Mouse (Mus musculus) testis, postnatal 10 days (tissue): ENCODE data around the gene Apol7a.
"Not testable (repeated sequence)": the region's sequence is repeated elsewhere in the genome, so short reads cannot be mapped to it uniquely, and the experiment has no call there.

ENCODE experiments used
- DNase-seq: peaks from one replicate; pipeline ENCODE4 v3.0.0; 2021; ENCODE audit warnings: low spot score

The Apol7a gene

GRCm38 (mm10) chr15:77399027-77399426 is at the start of gene Apol7a:
Gene Apol7a (minus strand): TSS chr15:77399110.
- DNase-seq: not testable (repeated sequence)

DNA sequence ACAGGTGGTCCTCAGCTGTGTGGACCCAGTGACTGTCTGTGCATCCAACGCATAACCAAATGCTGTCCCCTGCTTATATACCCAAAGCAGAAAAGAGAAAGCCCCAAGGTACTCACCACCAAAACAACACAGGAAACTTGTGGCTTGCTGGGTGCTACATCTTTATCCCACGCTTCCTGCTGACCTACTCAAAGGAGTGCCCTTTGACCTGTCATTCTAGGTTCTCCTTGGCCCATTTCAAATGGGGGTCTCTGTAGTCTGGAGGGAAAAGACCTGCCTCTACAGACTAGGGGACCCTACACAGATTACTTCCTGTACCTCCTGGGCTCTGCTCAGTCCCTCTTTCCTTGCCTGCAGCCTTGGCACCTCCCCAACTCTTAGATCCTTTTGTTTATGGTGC is 48.5 kb upstream of the Apol7a start, which contains the start of gene Apol7b:
TSS of gene Apol7b (minus strand) at position 101 of the 400 bp plus-strand sequence.
- not testable (repeated sequence) for DNase-seq

GRCm38 (mm10) chr15:77445668-77446067 is 46.8 kb upstream of the Apol7a start:
- DNase-seq: not testable (repeated sequence)

GRCm38 (mm10) chr15:77444746-77445145 is 45.8 kb upstream of the Apol7a start:
- not testable (repeated sequence) for DNase-seq

DNA sequence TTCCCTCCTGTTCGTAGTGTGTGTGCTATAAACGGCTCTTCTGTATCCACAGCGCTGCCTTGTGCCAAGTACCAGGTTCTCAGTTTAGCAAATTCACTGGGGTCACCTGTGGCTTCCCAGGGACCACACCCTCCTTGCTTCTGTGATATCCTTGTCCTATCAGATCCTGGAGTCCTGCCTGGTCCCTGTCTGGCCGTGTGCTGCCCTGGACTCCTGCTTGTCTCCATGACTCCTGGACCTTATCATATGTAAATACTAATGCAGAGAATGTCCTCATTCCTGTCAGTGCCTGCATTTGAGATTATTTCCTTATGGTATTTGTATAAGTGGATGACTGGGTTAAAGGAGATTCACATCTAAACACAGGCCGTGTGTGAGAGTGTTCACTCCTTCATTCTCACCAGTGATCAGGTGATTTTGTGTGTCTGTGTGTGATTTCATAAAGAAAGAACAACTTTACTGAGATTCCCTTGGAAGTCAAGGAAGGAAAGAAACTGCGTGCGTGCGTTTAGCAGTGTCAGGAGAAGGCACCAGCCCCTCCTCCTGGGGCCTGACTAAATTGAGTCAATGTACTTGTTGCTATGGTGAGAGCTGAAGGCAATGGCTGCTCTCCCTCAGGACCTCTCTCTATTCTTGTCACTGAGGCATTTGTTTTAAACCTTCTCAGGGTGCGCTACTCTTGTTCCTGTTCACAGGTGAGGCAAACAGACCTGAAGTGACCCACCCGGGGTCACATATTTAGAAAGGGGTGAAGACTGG is 30.0 kb upstream of the Apol7a start:
- not testable (repeated sequence) for DNase-seq

DNA sequence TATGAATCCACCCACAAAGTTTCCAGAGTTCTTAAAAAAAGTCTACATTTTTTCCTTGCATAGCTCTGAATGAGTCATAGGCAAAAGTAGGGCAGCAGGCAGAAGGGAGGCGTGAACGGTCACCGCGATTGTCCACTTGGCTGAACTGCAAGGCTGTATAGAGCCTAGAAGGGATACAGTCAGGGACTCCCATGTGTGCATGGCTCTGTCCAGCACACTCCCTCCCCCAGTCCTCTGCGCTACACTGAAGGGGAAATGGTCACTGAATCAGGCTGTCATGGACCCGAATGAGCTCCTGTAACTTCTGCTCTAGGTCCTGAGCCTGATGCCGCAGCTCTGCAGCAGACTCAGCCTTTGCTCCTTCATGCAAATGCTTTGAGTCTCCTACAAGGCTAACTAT is 24.0 kb upstream of the Apol7a start:
- not testable (repeated sequence) for DNase-seq

DNA sequence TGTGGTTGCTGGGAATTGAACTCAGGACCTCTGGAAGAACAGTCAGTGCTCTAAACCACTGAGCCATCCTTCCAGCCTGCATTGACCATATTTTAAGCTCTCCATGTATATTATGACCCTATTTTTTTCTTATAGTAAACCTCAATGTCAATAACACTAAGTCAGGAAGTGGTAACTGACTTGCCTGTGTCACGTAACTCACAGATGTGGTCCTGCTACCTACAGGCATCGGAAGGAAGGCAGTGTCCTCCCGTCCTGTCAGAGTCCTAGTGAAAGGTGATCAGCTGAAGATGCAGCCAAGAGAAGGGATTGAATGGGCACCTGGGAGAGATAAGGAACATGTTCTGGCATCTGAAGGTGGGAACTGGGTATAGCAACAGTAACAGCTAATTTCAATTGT is 20.7 kb upstream of the Apol7a start:
- DNase-seq: not testable (repeated sequence)

GRCm38 (mm10) chr15:77416655-77417333 is 17.9 kb upstream of the Apol7a start:
- not testable (repeated sequence) for DNase-seq

DNA sequence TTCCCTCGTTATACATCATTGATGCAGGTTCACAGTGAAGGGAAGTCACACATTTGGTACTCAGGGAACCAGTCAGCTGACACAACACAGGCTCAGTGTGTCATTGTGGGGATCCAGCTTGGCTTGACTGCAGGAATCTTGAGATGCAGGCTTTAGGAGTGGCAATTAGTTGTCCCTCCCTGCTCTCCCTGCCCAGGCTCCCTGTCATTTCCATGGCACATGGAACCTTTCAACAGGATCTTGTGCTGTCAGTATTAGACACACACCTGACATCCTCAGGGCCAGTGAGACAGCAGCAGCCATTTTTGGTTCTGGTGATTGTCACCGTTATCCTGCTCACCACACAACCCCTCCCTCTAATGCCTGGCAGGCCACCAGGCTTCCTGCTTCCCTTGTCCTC is 16.7 kb upstream of the Apol7a start:
- not testable (repeated sequence) for DNase-seq

GRCm38 (mm10) chr15:77412695-77413094 is 13.8 kb upstream of the Apol7a start:
- DNase-seq: not testable (repeated sequence)

DNA sequence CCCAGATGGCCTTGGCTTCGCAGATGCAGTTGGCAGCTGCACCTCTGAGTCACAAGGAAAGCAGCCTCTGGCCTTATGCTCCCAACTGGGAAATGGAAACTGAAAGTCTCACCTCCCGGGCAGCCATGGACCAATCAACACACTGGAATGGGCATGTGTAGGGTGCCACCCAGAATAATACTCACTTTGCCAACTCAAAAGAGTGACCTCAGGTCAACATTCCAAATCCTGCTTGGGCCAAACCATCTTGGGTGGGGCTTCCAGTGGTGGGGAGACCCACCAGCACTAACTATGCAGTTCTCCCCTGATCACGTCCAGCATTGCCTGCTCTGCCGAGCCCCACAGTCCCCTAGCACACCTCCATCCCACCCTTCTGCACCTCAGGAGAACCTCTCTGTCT is 12.1 kb upstream of the Apol7a start, which contains the start of gene Apol9a:
TSS of gene Apol9a (minus strand) at position 101 of the 400 bp plus-strand sequence.
- not testable (repeated sequence) for DNase-seq

DNA sequence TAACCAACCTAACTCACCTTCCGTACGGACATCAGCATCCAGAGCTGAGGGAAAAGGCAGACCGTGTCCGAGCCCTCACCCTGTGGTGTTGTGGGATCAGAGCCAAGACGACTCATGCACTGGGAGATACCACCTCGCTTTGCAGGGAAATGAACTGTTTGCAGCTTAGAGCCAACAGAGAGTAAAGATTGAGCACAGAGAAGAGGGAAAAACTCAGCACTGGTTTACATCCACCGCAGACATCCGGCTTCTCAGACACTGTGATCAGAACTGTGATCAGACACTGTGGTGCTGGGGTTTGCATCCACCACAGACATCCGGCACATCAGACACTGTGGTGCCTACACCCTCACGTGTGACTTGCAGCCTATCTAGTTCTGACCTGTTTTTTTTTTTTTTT is 7.5 kb upstream of the Apol7a start:
- DNase-seq: not testable (repeated sequence)

- DNase-seq: not testable (repeated sequence)
Measured at GRCm38 (mm10) chr15:77397450-77398132, 1.3 kb downstream of the Apol7a start.

DNA sequence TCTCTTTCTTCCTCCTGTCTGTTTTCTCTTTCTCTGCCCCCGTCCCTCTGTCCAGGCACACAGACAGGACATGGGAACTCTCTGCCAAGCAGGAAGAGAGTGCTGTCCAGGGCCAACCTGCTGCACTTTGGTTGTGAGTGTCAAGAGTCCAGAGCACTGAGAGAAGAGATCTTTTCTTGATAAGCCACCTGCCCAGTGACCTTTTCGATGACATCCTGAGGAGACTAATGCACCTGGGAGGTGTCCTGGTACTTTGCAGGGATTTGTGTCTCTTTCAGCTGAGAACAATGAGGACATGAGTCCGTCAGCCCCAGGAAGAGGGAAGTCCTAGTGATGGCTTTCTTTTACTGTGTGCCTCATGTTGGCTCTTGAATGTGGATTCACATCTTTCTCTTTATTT is 5.1 kb downstream of the Apol7a start:
- DNase-seq: not testable (repeated sequence)

DNA sequence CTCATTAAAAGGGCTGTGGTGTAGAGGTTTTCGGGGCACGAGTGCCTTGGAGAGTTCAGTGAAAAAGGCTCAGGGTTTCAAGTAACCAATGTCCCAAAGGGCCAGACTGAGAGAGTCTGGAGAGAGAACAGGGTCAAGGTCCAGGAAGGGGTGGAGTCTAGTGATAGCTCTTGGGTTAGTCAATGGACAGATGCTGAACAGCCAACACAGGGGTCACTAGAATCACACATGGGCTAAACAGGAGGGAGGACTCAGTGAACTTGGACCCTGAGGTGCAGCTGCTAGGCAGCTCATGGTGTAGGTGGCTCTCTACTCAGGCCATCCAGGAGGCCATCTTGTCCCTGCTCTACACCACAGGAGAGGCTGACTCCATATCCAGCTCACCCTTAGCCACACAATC is 11.4 kb downstream of the Apol7a start:
- no peak for DNase-seq

DNA sequence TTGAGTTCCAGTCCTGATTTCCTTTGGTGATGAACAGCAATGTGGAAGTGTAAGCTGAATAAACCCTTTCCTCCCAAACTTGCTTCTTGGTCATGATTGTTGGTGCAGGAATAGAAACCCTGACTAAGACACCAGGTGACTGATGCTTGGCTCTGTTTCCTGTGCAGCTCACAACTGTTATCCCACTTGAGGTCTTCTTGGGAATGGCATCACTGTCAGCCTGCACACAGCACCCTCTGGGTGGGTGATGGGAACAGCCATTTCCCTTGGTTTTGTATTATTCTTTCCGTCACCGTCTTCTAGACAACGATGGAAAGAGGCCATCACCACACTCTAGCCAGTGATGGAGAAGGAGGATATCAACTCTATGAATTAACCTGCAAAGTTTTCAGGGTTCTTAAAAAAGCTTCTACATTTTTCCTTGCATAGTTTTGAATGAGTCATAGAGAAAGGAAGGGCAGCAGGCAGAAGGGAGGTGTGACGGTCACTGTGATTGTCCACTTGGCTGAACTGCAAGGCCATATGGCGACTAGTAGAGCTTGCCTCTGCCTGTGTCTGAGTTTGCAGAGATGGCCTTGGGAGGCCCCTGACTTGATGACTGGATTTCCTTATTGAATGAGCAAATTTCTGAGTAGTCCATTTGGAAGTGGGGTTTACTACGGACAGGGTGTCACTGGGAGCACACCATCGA is 14.4 kb downstream of the Apol7a start:
- no peak for DNase-seq

DNA sequence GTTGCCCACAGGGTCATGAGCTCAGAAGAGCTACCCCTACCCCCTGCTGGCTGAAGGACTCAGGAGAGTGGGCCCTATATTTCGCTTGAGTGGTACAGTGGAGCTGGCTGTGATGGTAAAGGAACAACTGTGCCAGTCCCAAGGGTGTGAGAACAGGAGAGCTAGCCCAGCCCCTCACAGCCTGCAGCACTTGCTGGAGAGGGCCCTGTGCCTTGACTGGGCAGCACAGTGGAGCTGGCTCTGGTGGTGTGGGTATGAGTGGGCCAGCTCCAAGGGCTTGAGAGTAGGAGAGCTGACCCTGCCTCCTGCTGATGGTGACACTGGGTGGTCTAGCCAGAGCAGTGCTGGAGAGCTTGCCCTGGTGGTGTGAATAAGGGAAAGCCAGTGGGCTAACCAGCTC is 16.0 kb downstream of the Apol7a start:
- DNase-seq: no peak

GRCm38 (mm10) chr15:77382271-77382850 is 16.5 kb downstream of the Apol7a start:
- DNase-seq: no peak

DNA sequence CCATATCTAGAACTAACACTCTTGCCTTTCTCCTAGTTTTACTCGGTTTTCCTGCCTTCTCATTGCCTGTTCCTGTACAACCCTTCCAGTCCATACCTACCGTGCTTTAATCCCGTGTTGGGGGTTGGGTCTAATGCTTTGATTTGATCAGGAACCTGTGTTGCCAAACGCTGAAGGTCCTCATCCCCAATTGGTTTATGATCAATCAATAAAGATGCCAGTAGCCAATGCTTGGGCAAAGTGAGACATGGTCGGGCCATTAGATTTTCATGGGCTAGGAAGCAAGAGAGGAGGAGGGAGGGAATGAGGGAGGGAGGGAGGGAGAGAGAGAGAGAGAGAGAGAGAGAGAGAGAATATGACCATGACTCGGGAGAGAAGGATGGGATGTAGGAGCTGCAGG is 17.4 kb downstream of the Apol7a start:
- no peak for DNase-seq

DNA sequence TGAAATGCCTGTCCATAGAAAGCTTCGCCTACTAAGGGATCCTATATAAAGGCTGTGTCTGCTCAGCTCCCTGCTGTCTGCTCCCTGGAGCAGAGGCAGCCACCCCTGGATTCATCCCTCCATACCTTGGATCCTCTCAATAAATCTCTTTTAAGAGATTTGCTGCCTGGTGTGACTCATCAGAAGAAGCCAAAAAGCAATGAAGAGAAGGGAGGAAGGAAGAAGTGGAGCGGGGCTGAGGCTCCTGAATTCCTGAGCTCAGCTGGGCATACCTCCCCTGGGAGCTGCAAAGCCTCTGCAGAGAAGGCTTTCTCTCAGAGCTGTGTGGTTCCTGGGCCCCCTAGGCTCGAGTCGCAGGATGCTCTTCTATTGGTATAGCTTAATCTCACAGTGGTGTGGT is 19.0 kb downstream of the Apol7a start:
- no peak for DNase-seq

- no peak for DNase-seq
Measured at GRCm38 (mm10) chr15:77377419-77377818, 21.5 kb downstream of the Apol7a start.

DNA sequence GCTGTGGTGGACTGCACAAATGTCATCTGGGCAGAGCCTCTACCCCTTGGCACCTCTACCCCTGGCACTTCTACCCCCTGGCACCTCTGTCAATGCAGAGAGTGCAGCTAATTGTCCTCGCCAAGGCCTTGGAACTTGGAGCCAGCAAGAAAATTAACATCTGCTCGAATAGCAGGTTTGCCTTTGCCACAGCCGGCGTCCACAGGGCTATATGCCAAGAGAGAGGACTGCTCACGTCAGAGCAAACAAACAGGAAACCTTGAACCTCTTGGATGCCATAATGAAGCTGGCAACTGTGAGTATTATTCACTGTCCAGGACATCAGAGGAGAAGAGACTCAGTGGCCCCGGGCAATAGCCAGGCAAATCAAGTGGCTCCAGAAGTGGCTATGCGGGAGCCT is 22.0 kb downstream of the Apol7a start:
- DNase-seq: no peak
